Mouse (Mus musculus) ovary, postnatal 10 days (tissue): ENCODE data around the gene Tmem115.

Experiments used
- DNase-seq: peaks from one replicate; pipeline ENCODE4 v3.0.0; 2022; ENCODE audit warnings: low spot score

Gene Tmem115

GRCm38 (mm10) chr9:107533791-107534407 lies at the start of gene Tmem115:
Gene Tmem115 (plus strand): TSS chr9:107533945.
- DNase-seq = peak; percentile 75

GRCm38 (mm10) chr9:107484302-107484701 lies 49.4 kb upstream of the Tmem115 start:
- no peak for DNase-seq

GRCm38 (mm10) chr9:107484766-107485165 lies 49.0 kb upstream of the Tmem115 start:
- DNase-seq = no peak

- no peak for DNase-seq
These were observed 47.7 kb upstream of the Tmem115 start for GRCm38 (mm10) chr9:107486086-107486485.

GRCm38 (mm10) chr9:107486507-107487225 lies 47.1 kb upstream of the Tmem115 start:
- peak; percentile 20 for DNase-seq

GRCm38 (mm10) chr9:107490146-107490545 lies 43.6 kb upstream of the Tmem115 start:
- no peak for DNase-seq

- DNase-seq = no peak
These were observed 43.1 kb upstream of the Tmem115 start for GRCm38 (mm10) chr9:107490625-107491024.

GRCm38 (mm10) chr9:107493511-107493910 lies 40.2 kb upstream of the Tmem115 start:
- DNase-seq = no peak

- no peak for DNase-seq
These were observed 39.5 kb upstream of the Tmem115 start for GRCm38 (mm10) chr9:107494238-107494637.

GRCm38 (mm10) chr9:107496359-107496758 lies 37.4 kb upstream of the Tmem115 start:
- DNase-seq = no peak

GRCm38 (mm10) chr9:107500708-107501286 lies 32.9 kb upstream of the Tmem115 start:
- no peak for DNase-seq

- DNase-seq = no peak
These were observed 31.5 kb upstream of the Tmem115 start for GRCm38 (mm10) chr9:107502131-107502846.

- DNase-seq = no peak
These were observed 28.8 kb upstream of the Tmem115 start for GRCm38 (mm10) chr9:107504662-107505537.

- no peak for DNase-seq
These were observed 25.5 kb upstream of the Tmem115 start for GRCm38 (mm10) chr9:107508266-107508665.

GRCm38 (mm10) chr9:107510384-107511100 lies 23.2 kb upstream of the Tmem115 start:
- no peak for DNase-seq

GRCm38 (mm10) chr9:107511436-107511835 lies 22.3 kb upstream of the Tmem115 start:
- no peak for DNase-seq

GRCm38 (mm10) chr9:107512326-107512725 lies 21.4 kb upstream of the Tmem115 start:
- DNase-seq = no peak

- DNase-seq = peak; percentile 73
These were observed 19.3 kb upstream of the Tmem115 start for GRCm38 (mm10) chr9:107514303-107514955.

GRCm38 (mm10) chr9:107520331-107520730 lies 13.4 kb upstream of the Tmem115 start:
- DNase-seq = no peak

GRCm38 (mm10) chr9:107521190-107521589 lies 12.6 kb upstream of the Tmem115 start:
- no peak for DNase-seq
